Mouse (Mus musculus): ENCODE results near the gene Akt2. TPM values are rescaled to one million over a fixed set of nuclear protein-coding genes. Genes with fewer than 3 reads are reported as not detected.

Gene Akt2
- total RNA-seq, 2 experiments from 2014 or later, result 33.8 to 46.9 TPM

DNA sequence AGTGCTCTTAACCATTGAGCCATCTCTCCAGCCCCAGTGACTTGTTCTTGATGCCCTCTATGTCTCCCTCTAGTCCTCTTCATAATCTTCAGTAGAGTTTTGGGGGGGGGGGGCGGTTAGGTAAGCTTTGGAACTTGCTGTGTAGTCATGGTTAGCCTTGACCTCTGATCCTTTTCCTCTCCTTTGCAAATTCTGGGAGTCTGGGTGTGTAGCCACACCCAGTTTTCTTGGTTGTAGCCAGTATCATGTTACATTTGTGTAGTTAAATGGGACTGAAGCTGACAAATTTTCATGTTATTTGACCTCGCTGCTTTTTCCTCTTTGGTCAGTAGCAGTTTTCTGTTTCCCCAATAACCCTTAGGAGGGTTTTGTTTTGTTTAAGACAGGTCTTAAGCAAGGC, 4.5 kb upstream of the Akt2 start:
- no peak for ATAC-seq (replicated peaks; ENCODE audit: poor library complexity)

DNA sequence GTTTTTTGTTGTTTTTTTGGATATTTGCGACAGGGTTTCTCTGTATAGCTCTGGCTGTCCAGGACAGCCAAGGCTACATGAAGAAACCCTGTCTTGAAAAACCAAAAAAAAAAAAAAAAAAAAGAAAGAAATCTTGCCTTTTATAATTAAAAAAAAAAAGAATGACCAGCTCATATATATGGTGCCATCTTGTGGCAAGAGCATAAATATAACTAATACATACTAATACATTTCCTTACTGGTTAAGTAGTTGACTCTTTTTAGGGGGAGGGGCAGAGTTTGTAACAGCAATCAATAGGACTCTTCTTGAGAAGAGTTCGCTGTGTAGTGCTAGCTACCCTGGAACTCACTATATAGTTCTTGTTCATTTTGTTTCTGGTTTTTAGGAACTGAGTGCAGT, 3.6 kb upstream of the Akt2 start:
- no peak for ATAC-seq (replicated peaks; ENCODE audit: poor library complexity)

DNA sequence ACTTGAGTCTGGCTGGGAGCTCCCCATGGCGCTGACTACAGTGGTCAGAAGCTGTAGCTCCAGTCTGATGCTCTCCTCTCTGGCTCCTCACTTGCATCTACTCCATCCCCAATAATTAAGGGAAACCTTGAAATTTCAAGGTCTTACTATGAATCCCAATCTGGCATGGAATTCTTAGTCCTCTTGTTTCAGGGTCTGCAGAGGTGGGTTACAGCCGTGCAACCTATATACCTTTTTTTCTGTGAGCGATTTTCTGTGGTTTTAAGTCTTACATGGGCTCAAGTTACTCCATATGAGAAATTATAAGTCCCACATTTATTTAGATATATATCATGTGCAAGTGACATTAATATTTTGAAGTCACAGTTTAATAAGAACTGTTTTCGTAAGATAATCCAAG, 1.3 kb upstream of the Akt2 start:
- no peak for ATAC-seq (replicated peaks; ENCODE audit: poor library complexity)

- no peak for ATAC-seq (replicated peaks; ENCODE audit: poor library complexity)
These were observed 662 bp upstream of the Akt2 start for GRCm38 (mm10) chr7:27590566-27591213.

DNA sequence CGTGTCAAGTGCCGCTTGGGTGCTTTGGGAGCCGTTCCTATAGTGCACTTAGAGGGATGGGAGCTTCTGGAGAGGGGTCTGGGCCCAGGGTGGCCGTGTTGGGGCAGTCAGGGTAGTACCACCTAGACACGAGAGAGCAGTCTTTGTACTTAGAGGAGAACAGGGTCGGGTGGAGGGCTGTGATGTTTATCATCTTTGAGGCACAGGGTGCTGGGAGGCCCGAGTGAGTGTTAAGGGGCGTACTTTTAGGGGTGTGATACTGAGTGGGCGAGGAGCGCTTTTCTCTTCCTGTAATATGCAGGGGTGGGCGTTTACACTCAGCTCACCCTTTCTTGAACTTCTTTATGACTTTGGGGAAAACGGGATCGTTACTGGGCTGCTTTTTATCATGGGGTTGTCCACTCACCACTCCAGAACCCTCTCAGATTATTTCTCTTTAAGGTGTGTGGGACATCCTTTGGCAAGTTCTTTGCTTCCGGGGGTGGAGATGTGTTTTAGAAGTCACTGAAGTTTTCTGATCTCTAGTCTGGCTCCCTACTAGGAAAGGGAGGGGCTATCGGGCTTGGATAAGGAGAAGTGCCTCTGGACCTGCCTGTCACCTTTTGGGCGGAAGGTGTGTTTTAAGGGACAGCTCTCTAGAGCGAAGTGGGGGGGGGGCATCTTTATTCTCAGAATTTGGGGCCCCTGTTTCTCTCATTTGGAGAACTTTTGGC, 1.0 kb downstream of the Akt2 start:
- peak; percentile 37 for ATAC-seq (replicated peaks; ENCODE audit: poor library complexity)

- ATAC-seq (replicated peaks; ENCODE audit: poor library complexity), result no peak
These were observed 1.7 kb downstream of the Akt2 start for GRCm38 (mm10) chr7:27592934-27593645.

DNA sequence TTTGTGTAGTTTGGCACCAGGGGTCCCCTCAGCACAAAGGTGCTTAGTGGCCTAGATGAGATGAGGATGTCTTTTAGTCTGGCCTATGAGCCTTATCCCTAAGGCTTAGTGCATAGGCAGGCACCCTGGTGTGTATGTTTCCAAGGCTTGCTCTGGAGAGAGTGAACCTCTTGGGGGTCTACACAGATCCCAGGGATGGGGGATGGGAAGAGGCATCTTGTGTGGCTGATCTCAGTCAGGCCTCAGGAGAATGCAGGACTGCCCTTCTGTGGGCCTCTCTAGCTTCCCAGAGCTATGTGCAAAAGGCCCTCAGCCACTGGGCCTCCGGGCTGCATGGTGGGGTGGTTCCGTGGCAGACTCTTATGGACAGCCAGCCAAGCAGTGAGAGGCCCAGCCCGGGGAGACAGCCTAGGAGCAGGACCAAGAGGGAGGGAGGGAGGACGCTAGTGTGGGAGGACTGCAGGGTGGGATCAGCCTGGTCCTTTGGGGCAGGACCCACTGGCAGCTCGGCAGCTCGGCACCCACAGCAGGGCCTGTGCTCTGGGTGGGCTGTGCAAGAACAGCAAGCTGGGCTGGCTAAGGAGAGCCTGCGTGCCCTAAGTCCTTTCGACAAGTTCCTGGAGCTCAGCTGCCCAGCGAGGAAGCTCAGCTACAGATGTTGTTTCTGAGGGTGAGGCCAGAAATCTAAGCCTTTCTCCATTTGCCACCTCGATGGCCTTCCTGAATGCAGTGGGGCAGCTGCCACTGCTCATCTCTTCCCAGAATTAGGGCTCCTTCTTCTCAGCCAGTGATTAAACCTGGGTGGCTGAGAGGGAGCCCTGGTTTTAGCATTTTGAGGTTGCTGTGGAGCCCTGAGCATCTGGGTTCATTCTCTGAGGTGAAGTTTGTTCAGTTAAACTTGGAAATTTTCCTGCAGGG, 5.5 kb downstream of the Akt2 start:
- no peak for ATAC-seq (replicated peaks; ENCODE audit: poor library complexity)

GRCm38 (mm10) chr7:27598053-27598452, 6.7 kb downstream of the Akt2 start:
- no peak for ATAC-seq (replicated peaks; ENCODE audit: poor library complexity)

- no peak for ATAC-seq (replicated peaks; ENCODE audit: poor library complexity)
These were observed 10.3 kb downstream of the Akt2 start for GRCm38 (mm10) chr7:27601628-27602027.

GRCm38 (mm10) chr7:27602161-27602560, 10.8 kb downstream of the Akt2 start:
- ATAC-seq (replicated peaks; ENCODE audit: poor library complexity), result no peak

GRCm38 (mm10) chr7:27602835-27603234, 11.5 kb downstream of the Akt2 start:
- ATAC-seq (replicated peaks; ENCODE audit: poor library complexity), result peak; percentile 35

GRCm38 (mm10) chr7:27604661-27605348, 13.5 kb downstream of the Akt2 start:
- no peak for ATAC-seq (replicated peaks; ENCODE audit: poor library complexity)

GRCm38 (mm10) chr7:27605499-27606285, 14.3 kb downstream of the Akt2 start:
- peak; percentile 53 for ATAC-seq (replicated peaks; ENCODE audit: poor library complexity)

GRCm38 (mm10) chr7:27606481-27607254, 15.3 kb downstream of the Akt2 start:
- ATAC-seq (replicated peaks; ENCODE audit: poor library complexity), result no peak

DNA sequence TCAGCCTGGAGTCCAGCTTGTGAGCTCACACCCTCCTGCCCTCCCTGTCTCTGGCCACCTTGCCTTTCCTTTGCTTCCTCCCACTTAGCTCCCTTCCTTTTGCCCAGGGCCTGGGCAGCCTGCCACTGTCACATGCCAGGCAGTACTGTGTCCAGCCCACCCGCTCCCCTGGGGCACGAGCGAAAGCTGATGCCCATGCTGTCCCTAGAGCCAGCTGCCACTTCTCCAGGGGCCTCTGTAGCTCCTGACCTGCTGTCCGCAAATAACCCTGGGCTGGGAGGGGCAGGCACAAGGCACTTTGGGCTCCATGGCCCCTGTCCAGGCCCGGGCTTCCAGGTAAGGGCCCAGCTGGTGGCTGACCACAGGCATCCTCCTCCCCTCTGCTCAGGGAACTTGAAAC, 16.2 kb downstream of the Akt2 start:
- peak; percentile 1; the same call in 1 of the 2 replicates for ATAC-seq (replicated peaks; ENCODE audit: poor library complexity)

DNA sequence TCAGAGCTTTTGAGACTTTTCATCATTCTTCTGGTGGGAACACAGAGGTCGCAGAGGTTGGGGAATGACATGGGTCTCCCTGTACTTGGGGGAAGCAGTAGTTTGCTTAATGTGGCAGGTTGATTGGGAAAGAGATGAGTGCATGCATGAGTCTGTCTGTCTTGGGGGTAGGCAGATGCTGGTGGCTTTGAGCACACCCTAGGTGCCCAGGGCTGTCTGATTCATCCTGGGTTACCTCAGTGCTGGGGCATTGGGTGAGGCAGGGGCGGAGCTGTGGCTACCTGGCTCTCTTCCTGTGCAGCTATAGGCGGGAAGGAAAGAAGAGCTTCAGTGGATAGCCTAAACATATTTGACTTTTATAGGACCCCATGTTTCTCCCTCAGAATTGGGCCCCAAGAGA, 16.8 kb downstream of the Akt2 start:
- ATAC-seq (replicated peaks; ENCODE audit: poor library complexity), result peak; percentile 59

DNA sequence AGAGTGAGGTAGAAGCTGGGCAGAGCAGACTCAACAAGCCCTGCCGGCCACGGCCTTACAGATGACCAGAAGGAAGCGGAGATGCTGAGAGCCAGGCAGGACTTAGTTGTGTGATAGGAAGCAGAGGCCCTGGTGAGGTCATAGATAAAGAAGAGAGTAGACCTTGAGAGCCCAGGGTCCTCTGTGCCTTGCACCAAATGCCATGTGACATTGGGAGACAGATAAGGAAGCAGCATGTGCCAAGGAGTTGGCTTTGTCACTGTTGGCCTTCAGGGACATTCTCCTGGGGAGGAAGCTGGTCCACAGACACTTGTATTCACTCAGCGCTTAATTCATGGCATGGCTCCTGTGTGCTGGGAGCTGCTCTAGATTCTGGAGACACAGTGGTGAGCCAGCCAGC, 17.9 kb downstream of the Akt2 start:
- peak; percentile 18; the same call in 1 of the 2 replicates for ATAC-seq (replicated peaks; ENCODE audit: poor library complexity)

DNA sequence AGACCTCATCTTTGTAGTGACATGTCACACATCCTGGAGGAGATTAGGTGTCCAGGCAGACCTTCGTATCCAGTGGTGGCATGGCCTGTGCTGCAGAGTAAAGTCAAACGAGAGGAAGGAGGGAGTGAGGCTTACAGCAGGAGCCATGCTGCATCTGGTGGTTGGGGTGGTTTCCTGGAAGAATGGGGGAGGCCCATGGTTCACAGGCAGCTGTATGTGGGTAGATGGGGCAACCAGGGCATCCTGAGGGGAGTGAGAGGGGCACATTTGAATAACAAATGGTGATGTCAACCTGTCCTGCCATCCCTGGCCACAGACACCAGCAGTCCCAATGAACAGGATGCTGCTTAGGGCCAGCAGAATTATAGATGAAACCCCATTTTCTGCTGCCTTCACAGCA, 18.3 kb downstream of the Akt2 start:
- peak; percentile 40 for ATAC-seq (replicated peaks; ENCODE audit: poor library complexity)

DNA sequence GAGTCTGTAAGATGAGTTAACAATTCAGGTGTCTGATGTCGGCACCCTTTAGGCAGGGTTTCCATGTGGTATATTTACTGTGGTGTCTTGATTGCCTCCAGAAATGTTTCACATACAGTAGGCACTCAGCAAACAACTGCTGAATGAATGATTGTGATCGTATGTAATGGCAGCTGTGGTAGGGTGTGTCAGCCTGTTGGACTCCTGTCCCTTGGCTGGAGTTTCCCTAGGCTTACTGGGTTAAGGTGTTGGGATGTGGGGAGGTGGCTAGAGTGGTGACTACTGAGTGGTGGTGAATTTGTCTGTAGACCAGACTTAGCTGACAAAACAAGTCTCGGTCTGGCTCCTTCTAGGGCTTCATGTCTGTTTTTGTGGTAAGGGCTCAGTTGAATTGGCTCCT, 19.0 kb downstream of the Akt2 start:
- ATAC-seq (replicated peaks; ENCODE audit: poor library complexity), result no peak

All from megakaryocyte progenitor cell, adult 5-6 weeks (primary cell).